Mouse (Mus musculus) liver, embryonic 15.5 days (tissue): ENCODE data around the gene Slc5a10. TPM values are rescaled to one million over a fixed set of nuclear protein-coding genes. Genes with fewer than 3 reads are reported as not detected.

Experiments
- ATAC-seq: fragments of 200-750 bp; cut with Nextera tagmentation; 2 replicates; pipeline ENCODE4 v1.8.0; 2017; ENCODE audit warnings: moderate number of reproducible peaks, mild to moderate bottlenecking, moderate library complexity; ENCODE audit not compliant: insufficient read depth
- H3K27ac ChIP-seq: fragments of 300-500 bp; sonication (generic); replicated peaks from 2 replicates; pipeline ENCODE4 v1.5.1; 2015; ENCODE audit warnings: mild to moderate bottlenecking, inconsistent platforms
- H3K27me3 ChIP-seq: fragments of 300-500 bp; sonication (generic); 2 replicates; pipeline ENCODE4 v1.6.1; 2015; ENCODE audit warnings: mild to moderate bottlenecking, inconsistent platforms
- H3K36me3 ChIP-seq: fragments of 300-500 bp; sonication (generic); replicated peaks from 2 replicates; pipeline ENCODE4 v1.6.1; 2015; ENCODE audit warnings: moderate library complexity, mild to moderate bottlenecking, inconsistent platforms
- H3K4me1 ChIP-seq: fragments of 300-500 bp; sonication (generic); replicated peaks from 2 replicates; pipeline ENCODE4 v1.6.1; 2015; ENCODE audit warnings: inconsistent platforms
- H3K4me2 ChIP-seq: fragments of 300-500 bp; sonication (generic); 2 replicates; pipeline ENCODE4 v1.6.1; 2015; ENCODE audit warnings: moderate library complexity, mild to moderate bottlenecking, inconsistent platforms
- H3K4me3 ChIP-seq: fragments of 300-500 bp; sonication (generic); replicated peaks from 2 replicates; pipeline ENCODE4 v1.5.1; 2015; ENCODE audit warnings: mild to moderate bottlenecking, inconsistent platforms
- H3K9ac ChIP-seq: fragments of 300-500 bp; sonication (generic); 2 replicates; pipeline ENCODE4 v1.6.1; 2015; ENCODE audit warnings: moderate library complexity, mild to moderate bottlenecking, inconsistent platforms
- H3K9me3 ChIP-seq: fragments of 300-500 bp; sonication (generic); replicated peaks from 2 replicates; pipeline ENCODE4 v1.6.1; 2016; ENCODE audit warnings: inconsistent platforms
- WGBS: fragments of 180-500 bp; shearing (Covaris S2); methylation state at CpG from one replicate; pipeline ENCODE4 v1.1.7; 2015; ENCODE audit warnings: mixed read lengths; ENCODE audit not compliant: insufficient replicate concordance; 5-methylcytosine and 5-hydroxymethylcytosine counted together
- polyA plus RNA-seq: library from polyadenylated mRNA; unstranded; fragments of >200 nt; fragmentation: Nextera tagmentation; extraction: Ambion mirVana; gene quantifications from 2 replicates; pipeline ENCODE4 v1.2.1, GENCODE M21; 2015

Gene Slc5a10
- polyA plus RNA-seq: not detected in 2 replicates

GRCm38 (mm10) chr11:61720636-61721035 lies at the start of gene Slc5a10:
Gene Slc5a10, minus strand, starts transcription at chr11:61720826.
- ATAC-seq: no peak
- Histone ChIP-seq H3K36me3 (no peaks in the 10 kb centered on the region), H3K4me3 (no peak within 1 kb of the TSS), H3K9me3 (no peaks in the 10 kb centered on the region), H3K9ac (no peak within 1 kb of the TSS), H3K4me2 (no peak within 1 kb of the TSS), H3K27me3 (peaks cover 10% of the 10 kb centered on the region; the same call in 1 of the 2 replicates), H3K27ac (no peak within 1 kb of the TSS), H3K4me1 (no peaks in the 10 kb centered on the region)
- WGBS: 53% methylated on average over 3 of the region's 3 CpGs

GRCm38 (mm10) chr11:61761584-61762407 lies 41.2 kb upstream of the Slc5a10 start, which contains the start of gene Prpsap2:
Gene Prpsap2, minus strand, starts transcription at chr11:61762088.
- H3K9me3 ChIP-seq: no peaks in the 10 kb centered on the region
- peak within 1 kb of the TSS; percentile 89 for H3K4me2 ChIP-seq
- H3K4me3 ChIP-seq: peak within 1 kb of the TSS; percentile 70
- H3K27me3 ChIP-seq: 0 out of 2 replicates have a peak, but pooled peaks cover 4% of the 10 kb centered on the region
- peak within 1 kb of the TSS; percentile 72 for H3K9ac ChIP-seq
- ATAC-seq: peak; percentile 91
- H3K4me1 ChIP-seq: peaks cover 40% of the 10 kb centered on the region
- peak within 1 kb of the TSS; percentile 79 for H3K27ac ChIP-seq
- no peaks in the 10 kb centered on the region for H3K36me3 ChIP-seq
- WGBS: under 1% methylated on average over 51 of the region's 51 CpGs

GRCm38 (mm10) chr11:61760518-61760917 lies 39.9 kb upstream of the Slc5a10 start:
- peaks cover 45% of the 10 kb centered on the region for H3K4me1 ChIP-seq
- no peak overlapping the region for H3K4me3 ChIP-seq
- H3K4me2 ChIP-seq: peak overlapping the region; percentile 89
- 30% methylated on average over 5 of the region's 5 CpGs for WGBS
- H3K9ac ChIP-seq: no peak overlapping the region
- no peak overlapping the region for H3K27ac ChIP-seq
- ATAC-seq: no peak
- H3K27me3 ChIP-seq: 0 out of 2 replicates have a peak, but pooled peaks cover 4% of the 10 kb centered on the region
- H3K9me3 ChIP-seq: no peaks in the 10 kb centered on the region
- peaks cover 1% of the 10 kb centered on the region; the same call in 1 of the 2 replicates for H3K36me3 ChIP-seq

GRCm38 (mm10) chr11:61757151-61757550 lies 36.5 kb upstream of the Slc5a10 start:
- Histone ChIP-seq H3K27me3 (no peaks in the 10 kb centered on the region), H3K4me3 (no peak overlapping the region), H3K27ac (peak overlapping the region; percentile 58; the same call in 1 of the 2 replicates), H3K9me3 (no peaks in the 10 kb centered on the region), H3K9ac (no peak overlapping the region), H3K4me2 (peak overlapping the region; percentile 32; the same call in 1 of the 2 replicates), H3K36me3 (peaks cover 17% of the 10 kb centered on the region; the same call in 1 of the 2 replicates), H3K4me1 (peaks cover 41% of the 10 kb centered on the region)
- no peak for ATAC-seq
- WGBS: 52% methylated on average over 2 of the region's 2 CpGs

GRCm38 (mm10) chr11:61751612-61752011 lies 31.0 kb upstream of the Slc5a10 start:
- H3K36me3 ChIP-seq: peaks cover 26% of the 10 kb centered on the region
- ATAC-seq: no peak
- no peak overlapping the region for H3K4me2 ChIP-seq
- H3K9ac ChIP-seq: no peak overlapping the region
- H3K4me3 ChIP-seq: no peak overlapping the region
- no peak overlapping the region for H3K27ac ChIP-seq
- H3K9me3 ChIP-seq: no peaks in the 10 kb centered on the region
- WGBS: 65% methylated on average over 5 of the region's 5 CpGs
- peaks cover 3% of the 10 kb centered on the region for H3K4me1 ChIP-seq
- H3K27me3 ChIP-seq: no peaks in the 10 kb centered on the region

GRCm38 (mm10) chr11:61747161-61747560 lies 26.5 kb upstream of the Slc5a10 start:
- Histone ChIP-seq H3K27ac (no peak overlapping the region), H3K27me3 (no peaks in the 10 kb centered on the region), H3K9me3 (no peaks in the 10 kb centered on the region), H3K9ac (no peak overlapping the region), H3K36me3 (peaks cover 14% of the 10 kb centered on the region), H3K4me2 (no peak overlapping the region), H3K4me1 (no peaks in the 10 kb centered on the region), H3K4me3 (no peak overlapping the region)
- ATAC-seq: no peak
- WGBS: 75% methylated on average over 3 of the region's 3 CpGs

- Histone ChIP-seq H3K9me3 (no peaks in the 10 kb centered on the region), H3K27ac (no peak overlapping the region), H3K4me3 (no peak overlapping the region), H3K4me2 (no peak overlapping the region), H3K9ac (no peak overlapping the region), H3K4me1 (no peaks in the 10 kb centered on the region), H3K36me3 (peaks cover 14% of the 10 kb centered on the region), H3K27me3 (no peaks in the 10 kb centered on the region)
- 80% methylated on average over 9 of the region's 9 CpGs for WGBS
- ATAC-seq: no peak
These were observed 25.2 kb upstream of the Slc5a10 start for GRCm38 (mm10) chr11:61745781-61746180.

GRCm38 (mm10) chr11:61744460-61744859 lies 23.8 kb upstream of the Slc5a10 start:
- H3K4me2 ChIP-seq: no peak overlapping the region
- no peak for ATAC-seq
- peaks cover 23% of the 10 kb centered on the region for H3K36me3 ChIP-seq
- no peak overlapping the region for H3K27ac ChIP-seq
- no peaks in the 10 kb centered on the region for H3K4me1 ChIP-seq
- no peaks in the 10 kb centered on the region for H3K9me3 ChIP-seq
- H3K9ac ChIP-seq: no peak overlapping the region
- 54% methylated on average over 3 of the region's 3 CpGs for WGBS
- no peaks in the 10 kb centered on the region for H3K27me3 ChIP-seq
- no peak overlapping the region for H3K4me3 ChIP-seq

- WGBS: 53% methylated on average over 3 of the region's 3 CpGs
- no peak for ATAC-seq
- no peak overlapping the region for H3K4me3 ChIP-seq
- H3K9me3 ChIP-seq: no peaks in the 10 kb centered on the region
- no peak overlapping the region for H3K27ac ChIP-seq
- H3K27me3 ChIP-seq: no peaks in the 10 kb centered on the region
- H3K4me2 ChIP-seq: no peak overlapping the region
- H3K9ac ChIP-seq: no peak overlapping the region
- H3K36me3 ChIP-seq: peaks cover 23% of the 10 kb centered on the region
- no peaks in the 10 kb centered on the region for H3K4me1 ChIP-seq
These were observed 23.1 kb upstream of the Slc5a10 start for GRCm38 (mm10) chr11:61743768-61744167.

- Histone ChIP-seq H3K4me1 (no peaks in the 10 kb centered on the region), H3K27me3 (no peaks in the 10 kb centered on the region), H3K9me3 (no peaks in the 10 kb centered on the region), H3K4me3 (no peak overlapping the region), H3K9ac (no peak overlapping the region), H3K36me3 (peaks cover 30% of the 10 kb centered on the region), H3K4me2 (no peak overlapping the region), H3K27ac (no peak overlapping the region)
- 80% methylated on average over 1 of the region's 1 CpGs for WGBS
- no peak for ATAC-seq
These were observed 19.9 kb upstream of the Slc5a10 start for GRCm38 (mm10) chr11:61740500-61740899.

- H3K27me3 ChIP-seq: no peaks in the 10 kb centered on the region
- H3K36me3 ChIP-seq: peaks cover 44% of the 10 kb centered on the region
- no peak for ATAC-seq
- no peak overlapping the region for H3K27ac ChIP-seq
- WGBS: 55% methylated on average over 1 of the region's 1 CpGs
- no peak overlapping the region for H3K4me3 ChIP-seq
- no peaks in the 10 kb centered on the region for H3K4me1 ChIP-seq
- H3K4me2 ChIP-seq: no peak overlapping the region
- no peaks in the 10 kb centered on the region for H3K9me3 ChIP-seq
- H3K9ac ChIP-seq: no peak overlapping the region
These were observed 16.7 kb upstream of the Slc5a10 start for GRCm38 (mm10) chr11:61737290-61737689.
